In the genomic region with DNA sequence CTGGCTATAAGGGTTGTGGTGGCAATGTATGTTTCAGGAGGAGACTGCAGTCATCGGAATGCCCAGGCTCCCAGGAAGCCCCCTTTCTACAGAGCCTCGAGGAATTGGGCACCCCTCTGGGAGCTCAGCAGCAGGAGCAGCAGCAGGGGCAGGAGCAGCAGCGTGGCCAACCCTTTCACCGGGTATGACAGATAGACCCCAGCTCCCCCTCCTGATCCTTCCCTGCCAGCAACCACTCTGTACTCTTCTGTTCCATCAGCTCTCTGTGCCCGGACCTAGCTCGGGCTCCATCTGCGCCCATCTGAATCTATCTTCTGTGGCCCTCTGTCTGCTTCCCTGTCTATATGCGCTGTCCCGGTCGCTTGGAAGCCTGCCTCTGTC, we compare ENCODE assay signal across 8 mouse cellular contexts. TPM values are rescaled to one million over a fixed set of nuclear protein-coding genes. Genes with fewer than 3 reads are reported as not detected.
DNase-seq lines count a peak whose midpoint lies in the region; ATAC-seq and TF ChIP-seq lines count a peak whose summit lies in the region.

No protein-coding gene starts in this region.

- DNase-seq in layer of hippocampus, adult 2 months (ENCODE audit: low spot score in 2 of 2): no peak
- DNase-seq in layer of hippocampus, postnatal 25 days (ENCODE audit: extremely low spot score in 1 of 2, low spot score in 1 of 2): no peak
- DNase-seq in embryonic facial prominence, embryonic 11.5 days (ENCODE audit: low spot score): no peak
- DNase-seq in midbrain, postnatal 0 days (ENCODE audit: low spot score): no peak
- no peak for DNase-seq in thymus, postnatal 10 days (ENCODE audit: low spot score in 2 of 2)
- no peak for DNase-seq in layer of hippocampus, adult 8-10 months (ENCODE audit: low spot score in 2 of 2)
- no peak for DNase-seq in adrenal gland, adult 18-20 months (ENCODE audit: low spot score in 2 of 2)

- no peaks in the 10 kb centered on the region; the same call in 1 of the 2 replicates for H3K4me1 ChIP-seq in embryonic facial prominence, embryonic 11.5 days (ENCODE audit: control insufficient read depth, insufficient read depth, low read length)
- no peaks in the 10 kb centered on the region; the same call in 1 of the 2 replicates for H3K4me1 ChIP-seq in midbrain, postnatal 0 days (ENCODE audit: insufficient read depth, low read length)

- H3K27me3 ChIP-seq in embryonic facial prominence, embryonic 11.5 days (ENCODE audit: control insufficient read depth, insufficient read depth, low read length): no peaks in the 10 kb centered on the region
- H3K27me3 ChIP-seq in midbrain, postnatal 0 days (ENCODE audit: insufficient read depth, low read length): no peaks in the 10 kb centered on the region

- peak; percentile 49; the same call in 1 of the 2 replicates for ATAC-seq in embryonic facial prominence, embryonic 11.5 days (replicated peaks; ENCODE audit: insufficient number of reproducible peaks, low FRiP score, low TSS enrichment, low read depth)
- ATAC-seq in inflammation-experienced regulatory T-cells, adult 6 months: peak; percentile 8
- peak; percentile 35; the same call in 1 of the 2 replicates for ATAC-seq in midbrain, postnatal 0 days (ENCODE audit: low FRiP score)

- peak overlapping the region; percentile 39 for H3K4me2 ChIP-seq in embryonic facial prominence, embryonic 11.5 days (ENCODE audit: low read depth, low read length)
- peak overlapping the region; percentile 70 for H3K4me2 ChIP-seq in midbrain, postnatal 0 days (ENCODE audit: low read depth, low read length, poor library complexity, severe bottlenecking)

- H3K9me3 ChIP-seq in embryonic facial prominence, embryonic 11.5 days (replicated peaks; ENCODE audit: control insufficient read depth, low read length): no peaks in the 10 kb centered on the region
- no peaks in the 10 kb centered on the region for H3K9me3 ChIP-seq in midbrain, postnatal 0 days (ENCODE audit: low read length)

- peak overlapping the region; percentile 46 for H3K4me3 ChIP-seq in layer of hippocampus, adult 2 months
- 0 out of 2 replicates have a peak overlapping the region, but pooled peaks have one; percentile 9 for H3K4me3 ChIP-seq in embryonic facial prominence, embryonic 11.5 days (ENCODE audit: low read depth, low read length)
- H3K4me3 ChIP-seq in midbrain, postnatal 0 days (ENCODE audit: low read depth, low read length): peak overlapping the region; percentile 32

- H3K27ac ChIP-seq in layer of hippocampus, adult 2 months: peak overlapping the region; percentile 82
- no peak overlapping the region for H3K27ac ChIP-seq in embryonic facial prominence, embryonic 11.5 days (replicated peaks; ENCODE audit: low read depth, low read length)
- no peak overlapping the region for H3K27ac ChIP-seq in midbrain, postnatal 0 days (ENCODE audit: low read depth, low read length)

- 24% methylated on average over 10 of the region's 10 CpGs for WGBS in embryonic facial prominence, embryonic 11.5 days
- WGBS in midbrain, postnatal 0 days: 14% methylated on average over 10 of the region's 10 CpGs

- H3K36me3 ChIP-seq in embryonic facial prominence, embryonic 11.5 days (replicated peaks; ENCODE audit: control insufficient read depth, insufficient read depth, low read depth, low read length): no peaks in the 10 kb centered on the region
- no peaks in the 10 kb centered on the region for H3K36me3 ChIP-seq in midbrain, postnatal 0 days (ENCODE audit: insufficient read depth, low read length)

- peak overlapping the region; percentile 37; the same call in 1 of the 2 replicates for H3K9ac ChIP-seq in embryonic facial prominence, embryonic 11.5 days (replicated peaks; ENCODE audit: low read length)
- peak overlapping the region; percentile 29; the same call in 1 of the 2 replicates for H3K9ac ChIP-seq in midbrain, postnatal 0 days (replicated peaks; ENCODE audit: low read length, poor library complexity, severe bottlenecking)

- 0 out of 2 replicates have a peak, but pooled peaks have one; percentile 5 for TF ChIP-seq CTCF in layer of hippocampus, adult 2 months (conservative IDR thresholded peaks at IDR 0.05)
- no peak for TF ChIP-seq CTCF in midbrain, postnatal 0 days (IDR thresholded peaks at IDR 0.05)

RNA-seq across cellular contexts. Expression of gene Arhgef2, which starts 2.0 kb away (rescaled TPM):
- total RNA-seq in layer of hippocampus, adult 2 months (2021): 100 to 1,000 TPM; 268 to 283 TPM
- total RNA-seq in layer of hippocampus, postnatal 25 days (2021): 100 to 1,000 TPM; 232 to 289 TPM
- 82.2 and 89.3 TPM in 2 replicates for polyA plus RNA-seq in embryonic facial prominence, embryonic 11.5 days (2014; fragmentation: Nextera tagmentation; extraction: Ambion mirVana)
- 10 to 100 TPM; 37.5 to 56.4 (median 46.5) TPM for polyA plus RNA-seq in inflammation-experienced regulatory T-cells, adult 6 months (2017; shearing (Covaris generic))
- 59.6 and 80.3 TPM in 2 replicates for total RNA-seq in midbrain, postnatal 0 days (2014; rRNA removed)
- polyA plus RNA-seq in midbrain, postnatal 0 days (2015; fragmentation: Nextera tagmentation; extraction: Ambion mirVana): 38.9 and 46.8 TPM in 2 replicates
- 100 to 1,000 TPM; 210 to 272 (median 257) TPM for total RNA-seq in layer of hippocampus, adult 8-10 months (2022)
- 10 to 100 TPM; 19.4 to 27.0 TPM for total RNA-seq in adrenal gland, adult 18-20 months (2021)

RNA-seq across cellular contexts. Expression of gene Ssr2, which starts 32.1 kb away (rescaled TPM):
- 10 to 100 TPM; 86.8 to 91.6 TPM for total RNA-seq in layer of hippocampus, adult 2 months (2021)
- total RNA-seq in layer of hippocampus, postnatal 25 days (2021): 100 to 1,000 TPM in 1 of 2 experiments, 10 to 100 TPM in 1; 93.9 to 108 TPM
- polyA plus RNA-seq in embryonic facial prominence, embryonic 11.5 days (2014; fragmentation: Nextera tagmentation; extraction: Ambion mirVana): 184 and 201 TPM in 2 replicates
- polyA plus RNA-seq in inflammation-experienced regulatory T-cells, adult 6 months (2017; shearing (Covaris generic)): 100 to 1,000 TPM; 131 to 197 (median 161) TPM
- 236 and 250 TPM in 2 replicates for total RNA-seq in midbrain, postnatal 0 days (2014; rRNA removed)
- 196 and 210 TPM in 2 replicates for polyA plus RNA-seq in midbrain, postnatal 0 days (2015; fragmentation: Nextera tagmentation; extraction: Ambion mirVana)
- total RNA-seq in layer of hippocampus, adult 8-10 months (2022): 10 to 100 TPM; 86.4 to 96.0 (median 90.1) TPM
- total RNA-seq in adrenal gland, adult 18-20 months (2021): 100 to 1,000 TPM; 145 to 198 TPM

RNA-seq across cellular contexts. Expression of gene Rxfp4, which starts 45.2 kb away (rescaled TPM):
- not detected for total RNA-seq in layer of hippocampus, adult 2 months (2021)
- not detected for total RNA-seq in layer of hippocampus, postnatal 25 days (2021)
- polyA plus RNA-seq in embryonic facial prominence, embryonic 11.5 days (2014; fragmentation: Nextera tagmentation; extraction: Ambion mirVana): not detected in 2 replicates
- not detected for polyA plus RNA-seq in inflammation-experienced regulatory T-cells, adult 6 months (2017; shearing (Covaris generic))
- 0.42 TPM in 1 of 2 replicates, not detected in the other for total RNA-seq in midbrain, postnatal 0 days (2014; rRNA removed)
- not detected in 2 replicates for polyA plus RNA-seq in midbrain, postnatal 0 days (2015; fragmentation: Nextera tagmentation; extraction: Ambion mirVana)
- not detected for total RNA-seq in layer of hippocampus, adult 8-10 months (2022)
- total RNA-seq in adrenal gland, adult 18-20 months (2021): not detected

RNA-seq across cellular contexts. Expression of gene Ubqln4, which starts 54.2 kb away (rescaled TPM):
- total RNA-seq in layer of hippocampus, adult 2 months (2021): 100 to 1,000 TPM; 110 to 116 TPM
- total RNA-seq in layer of hippocampus, postnatal 25 days (2021): 100 to 1,000 TPM; 113 to 114 TPM
- 62.1 and 73.3 TPM in 2 replicates for polyA plus RNA-seq in embryonic facial prominence, embryonic 11.5 days (2014; fragmentation: Nextera tagmentation; extraction: Ambion mirVana)
- 10 to 100 TPM in 2 of 3 experiments, 1 to 10 TPM in 1; 9.8 to 15.5 (median 12.1) TPM for polyA plus RNA-seq in inflammation-experienced regulatory T-cells, adult 6 months (2017; shearing (Covaris generic))
- 103 and 120 TPM in 2 replicates for total RNA-seq in midbrain, postnatal 0 days (2014; rRNA removed)
- 29.7 and 30.4 TPM in 2 replicates for polyA plus RNA-seq in midbrain, postnatal 0 days (2015; fragmentation: Nextera tagmentation; extraction: Ambion mirVana)
- 100 to 1,000 TPM in 2 of 4 experiments, 10 to 100 TPM in 2; 96.1 to 118 (median 107) TPM for total RNA-seq in layer of hippocampus, adult 8-10 months (2022)
- 10 to 100 TPM; 72.9 to 96.6 TPM for total RNA-seq in adrenal gland, adult 18-20 months (2021)

RNA-seq across cellular contexts. Expression of gene Lamtor2, which starts 54.9 kb away (rescaled TPM):
- 100 to 1,000 TPM in 1 of 2 experiments, 10 to 100 TPM in 1; 96.0 to 106 TPM for total RNA-seq in layer of hippocampus, adult 2 months (2021)
- total RNA-seq in layer of hippocampus, postnatal 25 days (2021): 100 to 1,000 TPM in 1 of 2 experiments, 10 to 100 TPM in 1; 99.5 to 115 TPM
- 77.4 and 82.0 TPM in 2 replicates for polyA plus RNA-seq in embryonic facial prominence, embryonic 11.5 days (2014; fragmentation: Nextera tagmentation; extraction: Ambion mirVana)
- polyA plus RNA-seq in inflammation-experienced regulatory T-cells, adult 6 months (2017; shearing (Covaris generic)): 100 to 1,000 TPM; 149 to 189 (median 187) TPM
- total RNA-seq in midbrain, postnatal 0 days (2014; rRNA removed): 46.7 and 66.0 TPM in 2 replicates
- polyA plus RNA-seq in midbrain, postnatal 0 days (2015; fragmentation: Nextera tagmentation; extraction: Ambion mirVana): 187 and 205 TPM in 2 replicates
- 100 to 1,000 TPM in 3 of 4 experiments, 10 to 100 TPM in 1; 89.2 to 111 (median 106) TPM for total RNA-seq in layer of hippocampus, adult 8-10 months (2022)
- 100 to 1,000 TPM; 156 to 164 TPM for total RNA-seq in adrenal gland, adult 18-20 months (2021)
